Mouse (Mus musculus): ENCODE results near the gene Styxl1. TPM values are rescaled to one million over a fixed set of nuclear protein-coding genes. Genes with fewer than 3 reads are reported as not detected.

Styxl1 gene
- polyA plus RNA-seq, 1 experiment: 0.42 TPM

GRCm38 (mm10) chr5:135705383-135705782, 72.8 kb downstream of the Styxl1 start:
- TF ChIP-seq POLR2A (IDR thresholded peaks at IDR 0.05; ENCODE audit: insufficient read depth, low read length): no peak
- no peak for TF ChIP-seq CTCF (IDR thresholded peaks at IDR 0.05; ENCODE audit: low read depth, low read length)
- no peak for TF ChIP-seq EP300 (IDR thresholded peaks at IDR 0.05; ENCODE audit: insufficient read depth, low read depth, low read length)
- no peak overlapping the region for H3K9ac ChIP-seq (ENCODE audit: low read depth, poor library complexity, severe bottlenecking)
- peaks cover 6% of the 10 kb centered on the region for H3K4me1 ChIP-seq (ENCODE audit: control insufficient read depth, insufficient read depth, low read length)
- no peaks in the 10 kb centered on the region for H3K27me3 ChIP-seq (ENCODE audit: control insufficient read depth, insufficient read depth, low read length, poor library complexity, severe bottlenecking)
- no peaks in the 10 kb centered on the region for H3K36me3 ChIP-seq (ENCODE audit: control insufficient read depth, insufficient read depth, low read length, poor library complexity, severe bottlenecking)
- H3K27ac ChIP-seq (ENCODE audit: insufficient read depth, low read length): no peak overlapping the region
- no peaks in the 10 kb centered on the region for H3K9me3 ChIP-seq (replicated peaks; ENCODE audit: control insufficient read depth, insufficient read depth, low read length, poor library complexity, severe bottlenecking)
- no peak overlapping the region for H3K4me3 ChIP-seq (ENCODE audit: low read depth, low read length)

DNA sequence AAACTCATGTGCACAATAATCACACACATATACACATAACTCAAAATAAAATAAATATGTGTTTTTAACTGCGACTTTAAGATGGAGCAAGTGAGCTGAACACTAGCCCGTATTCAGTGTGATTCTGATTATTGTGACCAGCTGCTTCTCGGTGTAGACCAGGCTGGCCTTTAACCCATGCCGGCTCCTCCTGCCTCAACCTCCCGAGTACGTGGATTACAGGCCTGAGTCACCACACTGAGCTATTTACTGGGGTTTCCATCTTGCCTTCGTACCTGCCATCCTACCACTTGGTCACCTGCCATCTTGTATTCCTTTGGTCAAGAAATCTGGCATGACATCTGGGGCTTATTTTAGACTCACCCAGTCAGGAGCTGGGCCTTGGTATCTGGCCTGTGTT, 74.8 kb downstream of the Styxl1 start:
- H3K9me3 ChIP-seq (replicated peaks; ENCODE audit: control insufficient read depth, insufficient read depth, low read length, poor library complexity, severe bottlenecking): no peaks in the 10 kb centered on the region
- H3K9ac ChIP-seq (ENCODE audit: low read depth, poor library complexity, severe bottlenecking): no peak overlapping the region
- TF ChIP-seq EP300 (IDR thresholded peaks at IDR 0.05; ENCODE audit: insufficient read depth, low read depth, low read length) (no peak), POLR2A (IDR thresholded peaks at IDR 0.05; ENCODE audit: insufficient read depth, low read length) (no peak), CTCF (IDR thresholded peaks at IDR 0.05; ENCODE audit: low read depth, low read length) (no peak)
- no peaks in the 10 kb centered on the region for H3K36me3 ChIP-seq (ENCODE audit: control insufficient read depth, insufficient read depth, low read length, poor library complexity, severe bottlenecking)
- H3K27me3 ChIP-seq (ENCODE audit: control insufficient read depth, insufficient read depth, low read length, poor library complexity, severe bottlenecking): no peaks in the 10 kb centered on the region
- no peak overlapping the region for H3K27ac ChIP-seq (ENCODE audit: insufficient read depth, low read length)
- H3K4me3 ChIP-seq (ENCODE audit: low read depth, low read length): no peak overlapping the region
- peaks cover 8% of the 10 kb centered on the region for H3K4me1 ChIP-seq (ENCODE audit: control insufficient read depth, insufficient read depth, low read length)

DNA sequence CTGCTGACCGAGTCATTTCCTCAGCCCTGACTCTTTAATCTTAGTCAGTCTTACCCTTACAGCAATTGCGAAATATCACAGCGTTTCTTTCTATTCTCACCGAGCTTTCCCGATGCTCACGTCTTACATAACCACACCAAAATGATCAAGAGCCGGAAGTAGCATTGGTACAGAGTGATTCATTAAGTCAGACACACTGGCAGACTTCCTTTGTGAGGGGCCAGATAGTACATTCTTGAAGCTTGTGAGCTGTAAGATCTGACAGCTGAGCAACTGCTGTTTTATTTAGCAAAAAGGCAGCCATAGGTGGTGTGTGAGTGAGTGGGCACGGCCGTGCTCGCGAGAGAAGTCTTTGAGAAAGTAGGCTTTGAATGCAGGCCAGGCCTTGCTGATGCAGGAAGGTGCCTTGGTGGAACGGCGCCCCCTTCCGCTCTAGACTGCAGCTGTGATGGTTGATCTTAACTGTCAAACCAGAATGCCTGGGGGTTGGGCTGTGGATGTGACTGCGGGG, 75.4 kb downstream of the Styxl1 start:
- Histone ChIP-seq H3K27me3 (ENCODE audit: control insufficient read depth, insufficient read depth, low read length, poor library complexity, severe bottlenecking) (no peaks in the 10 kb centered on the region), H3K9me3 (replicated peaks; ENCODE audit: control insufficient read depth, insufficient read depth, low read length, poor library complexity, severe bottlenecking) (no peaks in the 10 kb centered on the region)

GRCm38 (mm10) chr5:135702190-135702589, 76.0 kb downstream of the Styxl1 start:
- no peak for TF ChIP-seq POLR2A (IDR thresholded peaks at IDR 0.05; ENCODE audit: insufficient read depth, low read length)
- no peak for TF ChIP-seq EP300 (IDR thresholded peaks at IDR 0.05; ENCODE audit: insufficient read depth, low read depth, low read length)
- TF ChIP-seq CTCF (IDR thresholded peaks at IDR 0.05; ENCODE audit: low read depth, low read length): no peak
- Histone ChIP-seq H3K36me3 (ENCODE audit: control insufficient read depth, insufficient read depth, low read length, poor library complexity, severe bottlenecking) (no peaks in the 10 kb centered on the region), H3K9me3 (replicated peaks; ENCODE audit: control insufficient read depth, insufficient read depth, low read length, poor library complexity, severe bottlenecking) (no peaks in the 10 kb centered on the region), H3K27ac (ENCODE audit: insufficient read depth, low read length) (no peak overlapping the region), H3K4me3 (ENCODE audit: low read depth, low read length) (no peak overlapping the region), H3K4me1 (ENCODE audit: control insufficient read depth, insufficient read depth, low read length) (peaks cover 1% of the 10 kb centered on the region), H3K27me3 (ENCODE audit: control insufficient read depth, insufficient read depth, low read length, poor library complexity, severe bottlenecking) (no peaks in the 10 kb centered on the region), H3K9ac (ENCODE audit: low read depth, poor library complexity, severe bottlenecking) (no peak overlapping the region)

More for the DNA sequence above, 75.4 kb downstream of the Styxl1 start:
- H3K4me3 ChIP-seq (ENCODE audit: low read depth, low read length): no peak overlapping the region
- H3K9ac ChIP-seq (ENCODE audit: low read depth, poor library complexity, severe bottlenecking): no peak overlapping the region
- peaks cover 2% of the 10 kb centered on the region for H3K4me1 ChIP-seq (ENCODE audit: control insufficient read depth, insufficient read depth, low read length)
- TF ChIP-seq CTCF (IDR thresholded peaks at IDR 0.05; ENCODE audit: low read depth, low read length): peak; percentile 82
- TF ChIP-seq POLR2A (IDR thresholded peaks at IDR 0.05; ENCODE audit: insufficient read depth, low read length): no peak
- TF ChIP-seq EP300 (IDR thresholded peaks at IDR 0.05; ENCODE audit: insufficient read depth, low read depth, low read length): 0 out of 2 replicates have a peak, but pooled peaks have one; percentile 30
- no peak overlapping the region for H3K27ac ChIP-seq (ENCODE audit: insufficient read depth, low read length)
- H3K36me3 ChIP-seq (ENCODE audit: control insufficient read depth, insufficient read depth, low read length, poor library complexity, severe bottlenecking): no peaks in the 10 kb centered on the region

GRCm38 (mm10) chr5:135701601-135702000, 76.6 kb downstream of the Styxl1 start:
- Histone ChIP-seq H3K9ac (ENCODE audit: low read depth, poor library complexity, severe bottlenecking) (no peak overlapping the region), H3K4me1 (ENCODE audit: control insufficient read depth, insufficient read depth, low read length) (peaks cover 1% of the 10 kb centered on the region), H3K27me3 (ENCODE audit: control insufficient read depth, insufficient read depth, low read length, poor library complexity, severe bottlenecking) (no peaks in the 10 kb centered on the region), H3K36me3 (ENCODE audit: control insufficient read depth, insufficient read depth, low read length, poor library complexity, severe bottlenecking) (no peaks in the 10 kb centered on the region), H3K9me3 (replicated peaks; ENCODE audit: control insufficient read depth, insufficient read depth, low read length, poor library complexity, severe bottlenecking) (no peaks in the 10 kb centered on the region), H3K4me3 (ENCODE audit: low read depth, low read length) (no peak overlapping the region), H3K27ac (ENCODE audit: insufficient read depth, low read length) (no peak overlapping the region)
- TF ChIP-seq POLR2A (IDR thresholded peaks at IDR 0.05; ENCODE audit: insufficient read depth, low read length) (no peak), EP300 (IDR thresholded peaks at IDR 0.05; ENCODE audit: insufficient read depth, low read depth, low read length) (no peak), CTCF (IDR thresholded peaks at IDR 0.05; ENCODE audit: low read depth, low read length) (no peak)

- H3K4me1 ChIP-seq (ENCODE audit: control insufficient read depth, insufficient read depth, low read length): peaks cover 1% of the 10 kb centered on the region
- H3K27ac ChIP-seq (ENCODE audit: insufficient read depth, low read length): no peak overlapping the region
- no peaks in the 10 kb centered on the region for H3K9me3 ChIP-seq (replicated peaks; ENCODE audit: control insufficient read depth, insufficient read depth, low read length, poor library complexity, severe bottlenecking)
- no peak overlapping the region for H3K4me3 ChIP-seq (ENCODE audit: low read depth, low read length)
- no peak overlapping the region for H3K9ac ChIP-seq (ENCODE audit: low read depth, poor library complexity, severe bottlenecking)
- H3K36me3 ChIP-seq (ENCODE audit: control insufficient read depth, insufficient read depth, low read length, poor library complexity, severe bottlenecking): no peaks in the 10 kb centered on the region
- H3K27me3 ChIP-seq (ENCODE audit: control insufficient read depth, insufficient read depth, low read length, poor library complexity, severe bottlenecking): no peaks in the 10 kb centered on the region
- no peak for TF ChIP-seq POLR2A (IDR thresholded peaks at IDR 0.05; ENCODE audit: insufficient read depth, low read length)
- no peak for TF ChIP-seq EP300 (IDR thresholded peaks at IDR 0.05; ENCODE audit: insufficient read depth, low read depth, low read length)
- no peak for TF ChIP-seq CTCF (IDR thresholded peaks at IDR 0.05; ENCODE audit: low read depth, low read length)
Measured at GRCm38 (mm10) chr5:135697711-135698111, 80.5 kb downstream of the Styxl1 start.

Other genes starting within 250 kb of the Styxl1 start
- gene Hip1, start 233.3 kb downstream of the Styxl1 start, polyA plus RNA-seq (2011; ENCODE audit: insufficient read depth, insufficient read length, low read depth, missing spikeins): 51.6 and 63.2 TPM in 2 replicates
- not detected in 2 replicates for gene Ccl26, start 214.8 kb downstream of the Styxl1 start, polyA plus RNA-seq (2011; ENCODE audit: insufficient read depth, insufficient read length, low read depth, missing spikeins)
- not detected in 2 replicates for gene Ccl24, start 205.3 kb downstream of the Styxl1 start, polyA plus RNA-seq (2011; ENCODE audit: insufficient read depth, insufficient read length, low read depth, missing spikeins)
- 30.6 and 35.7 TPM in 2 replicates for gene Rhbdd2, start 145.8 kb downstream of the Styxl1 start, polyA plus RNA-seq (2011; ENCODE audit: insufficient read depth, insufficient read length, low read depth, missing spikeins)
- 32.3 and 41.4 TPM in 2 replicates for gene Por, start 108.4 kb downstream of the Styxl1 start, polyA plus RNA-seq (2011; ENCODE audit: insufficient read depth, insufficient read length, low read depth, missing spikeins)
- gene Tmem120a, start 33.9 kb downstream of the Styxl1 start, polyA plus RNA-seq (2011; ENCODE audit: insufficient read depth, insufficient read length, low read depth, missing spikeins): 63.7 and 69.8 TPM in 2 replicates
- 377 and 424 TPM in 2 replicates for gene Mdh2, start 95 bp upstream of the Styxl1 start, polyA plus RNA-seq (2011; ENCODE audit: insufficient read depth, insufficient read length, low read depth, missing spikeins)
- gene Srrm3, start 28.5 kb upstream of the Styxl1 start, polyA plus RNA-seq (2011; ENCODE audit: insufficient read depth, insufficient read length, low read depth, missing spikeins): 0.41 and 0.55 TPM in 2 replicates
- 426 and 500 TPM in 2 replicates for gene Hspb1, start 109.5 kb upstream of the Styxl1 start, polyA plus RNA-seq (2011; ENCODE audit: insufficient read depth, insufficient read length, low read depth, missing spikeins)
- 372 TPM in 2 replicates for gene Ywhag, start 156.2 kb upstream of the Styxl1 start, polyA plus RNA-seq (2011; ENCODE audit: insufficient read depth, insufficient read length, low read depth, missing spikeins)
- 6.3 and 9.5 TPM in 2 replicates for gene Ssc4d, start 196.1 kb upstream of the Styxl1 start, polyA plus RNA-seq (2011; ENCODE audit: insufficient read depth, insufficient read length, low read depth, missing spikeins)
- gene Zp3, start 201.7 kb upstream of the Styxl1 start, polyA plus RNA-seq (2011; ENCODE audit: insufficient read depth, insufficient read length, low read depth, missing spikeins): 2.0 and 2.4 TPM in 2 replicates
- gene Dtx2, start 216.4 kb upstream of the Styxl1 start, polyA plus RNA-seq (2011; ENCODE audit: insufficient read depth, insufficient read length, low read depth, missing spikeins): 23.7 and 25.0 TPM in 2 replicates